Mouse (Mus musculus): Measurements from ENCODE around the gene Ogfod3. TPM values are rescaled to one million over a fixed set of nuclear protein-coding genes. Genes with fewer than 3 reads are reported as not detected.

Gene Ogfod3
- polyA plus RNA-seq, 1 experiment from 2014 or later, result 29.4 TPM

GRCm38 (mm10) chr11:121173203-121173602 is 31.3 kb downstream of the Ogfod3 start:
- Histone ChIP-seq H3K9me3 (replicated peaks; ENCODE audit: control insufficient read depth, low read length) (no peaks in the 10 kb centered on the region), H3K27ac (ENCODE audit: low read length) (no peak overlapping the region), H3K4me1 (ENCODE audit: control insufficient read depth, insufficient read depth, low read length) (no peaks in the 10 kb centered on the region), H3K36me3 (ENCODE audit: control insufficient read depth, insufficient read depth, low read length) (no peaks in the 10 kb centered on the region), H3K4me3 (replicated peaks; ENCODE audit: low read length) (no peak overlapping the region), H3K4me2 (ENCODE audit: low read depth, low read length) (no peak overlapping the region), H3K27me3 (ENCODE audit: control insufficient read depth, insufficient read depth, low read length) (no peaks in the 10 kb centered on the region), H3K9ac (ENCODE audit: low read length) (no peak overlapping the region)
- no peak for ATAC-seq (ENCODE audit: insufficient read depth, low FRiP score)
- 84% methylated on average over 5 of the region's 5 CpGs for WGBS

GRCm38 (mm10) chr11:121163751-121164150 is 40.8 kb downstream of the Ogfod3 start:
- Histone ChIP-seq H3K9ac (ENCODE audit: low read length) (no peak overlapping the region), H3K4me1 (ENCODE audit: control insufficient read depth, insufficient read depth, low read length) (no peaks in the 10 kb centered on the region), H3K4me2 (ENCODE audit: low read depth, low read length) (no peak overlapping the region), H3K27ac (ENCODE audit: low read length) (no peak overlapping the region), H3K9me3 (replicated peaks; ENCODE audit: control insufficient read depth, low read length) (no peaks in the 10 kb centered on the region), H3K36me3 (ENCODE audit: control insufficient read depth, insufficient read depth, low read length) (no peaks in the 10 kb centered on the region), H3K27me3 (ENCODE audit: control insufficient read depth, insufficient read depth, low read length) (no peaks in the 10 kb centered on the region), H3K4me3 (replicated peaks; ENCODE audit: low read length) (no peak overlapping the region)
- ATAC-seq (ENCODE audit: insufficient read depth, low FRiP score), result no peak
- WGBS, result 87% methylated on average over 4 of the region's 4 CpGs

GRCm38 (mm10) chr11:121160636-121161346 is 43.7 kb downstream of the Ogfod3 start:
- 93% methylated on average over 26 of the region's 26 CpGs for WGBS
- H3K9me3 ChIP-seq (replicated peaks; ENCODE audit: control insufficient read depth, low read length), result no peaks in the 10 kb centered on the region
- H3K27ac ChIP-seq (ENCODE audit: low read length), result no peak overlapping the region
- H3K4me3 ChIP-seq (replicated peaks; ENCODE audit: low read length), result no peak overlapping the region
- no peaks in the 10 kb centered on the region for H3K36me3 ChIP-seq (ENCODE audit: control insufficient read depth, insufficient read depth, low read length)
- peaks cover 23% of the 10 kb centered on the region for H3K27me3 ChIP-seq (ENCODE audit: control insufficient read depth, insufficient read depth, low read length)
- no peak overlapping the region for H3K4me2 ChIP-seq (ENCODE audit: low read depth, low read length)
- H3K4me1 ChIP-seq (ENCODE audit: control insufficient read depth, insufficient read depth, low read length), result no peaks in the 10 kb centered on the region
- no peak for ATAC-seq (ENCODE audit: insufficient read depth, low FRiP score)
- no peak overlapping the region for H3K9ac ChIP-seq (ENCODE audit: low read length)

GRCm38 (mm10) chr11:121159971-121160370 is 44.5 kb downstream of the Ogfod3 start, which contains the start of gene Uts2r:
Gene Uts2r (plus strand): TSS chr11:121160271.
- Histone ChIP-seq H3K27ac (ENCODE audit: low read length) (no peak within 1 kb of the TSS), H3K27me3 (ENCODE audit: control insufficient read depth, insufficient read depth, low read length) (peaks cover 31% of the 10 kb centered on the region), H3K9ac (ENCODE audit: low read length) (no peak within 1 kb of the TSS), H3K4me3 (replicated peaks; ENCODE audit: low read length) (no peak within 1 kb of the TSS), H3K36me3 (ENCODE audit: control insufficient read depth, insufficient read depth, low read length) (no peaks in the 10 kb centered on the region), H3K9me3 (replicated peaks; ENCODE audit: control insufficient read depth, low read length) (no peaks in the 10 kb centered on the region), H3K4me1 (ENCODE audit: control insufficient read depth, insufficient read depth, low read length) (no peaks in the 10 kb centered on the region), H3K4me2 (ENCODE audit: low read depth, low read length) (no peak within 1 kb of the TSS)
- WGBS, result 93% methylated on average over 5 of the region's 5 CpGs
- no peak for ATAC-seq (ENCODE audit: insufficient read depth, low FRiP score)

- under 1% methylated on average over 45 of the region's 45 CpGs for WGBS
- Histone ChIP-seq H3K4me1 (ENCODE audit: control insufficient read depth, insufficient read depth, low read length) (no peaks in the 10 kb centered on the region), H3K4me2 (ENCODE audit: low read depth, low read length) (peak overlapping the region; percentile 56), H3K9ac (ENCODE audit: low read length) (peak overlapping the region; percentile 36; the same call in 1 of the 2 replicates), H3K27me3 (ENCODE audit: control insufficient read depth, insufficient read depth, low read length) (peaks cover 33% of the 10 kb centered on the region), H3K27ac (ENCODE audit: low read length) (no peak overlapping the region), H3K9me3 (replicated peaks; ENCODE audit: control insufficient read depth, low read length) (no peaks in the 10 kb centered on the region), H3K4me3 (replicated peaks; ENCODE audit: low read length) (peak overlapping the region; percentile 32), H3K36me3 (ENCODE audit: control insufficient read depth, insufficient read depth, low read length) (no peaks in the 10 kb centered on the region)
- ATAC-seq (ENCODE audit: insufficient read depth, low FRiP score), result no peak
These were observed 48.1 kb downstream of the Ogfod3 start for GRCm38 (mm10) chr11:121156411-121156891.

GRCm38 (mm10) chr11:121154203-121154602 is 50.3 kb downstream of the Ogfod3 start:
- Histone ChIP-seq H3K4me2 (ENCODE audit: low read depth, low read length) (no peak overlapping the region), H3K4me1 (ENCODE audit: control insufficient read depth, insufficient read depth, low read length) (no peaks in the 10 kb centered on the region), H3K9me3 (replicated peaks; ENCODE audit: control insufficient read depth, low read length) (no peaks in the 10 kb centered on the region), H3K36me3 (ENCODE audit: control insufficient read depth, insufficient read depth, low read length) (no peaks in the 10 kb centered on the region), H3K27me3 (ENCODE audit: control insufficient read depth, insufficient read depth, low read length) (peaks cover 33% of the 10 kb centered on the region), H3K4me3 (replicated peaks; ENCODE audit: low read length) (no peak overlapping the region), H3K27ac (ENCODE audit: low read length) (no peak overlapping the region), H3K9ac (ENCODE audit: low read length) (no peak overlapping the region)
- WGBS, result 34% methylated on average over 4 of the region's 4 CpGs
- no peak for ATAC-seq (ENCODE audit: insufficient read depth, low FRiP score)

- Histone ChIP-seq H3K9me3 (replicated peaks; ENCODE audit: control insufficient read depth, low read length) (no peaks in the 10 kb centered on the region), H3K36me3 (ENCODE audit: control insufficient read depth, insufficient read depth, low read length) (no peaks in the 10 kb centered on the region), H3K4me1 (ENCODE audit: control insufficient read depth, insufficient read depth, low read length) (peaks cover 1% of the 10 kb centered on the region; the same call in 1 of the 2 replicates), H3K4me2 (ENCODE audit: low read depth, low read length) (no peak overlapping the region), H3K27ac (ENCODE audit: low read length) (no peak overlapping the region), H3K9ac (ENCODE audit: low read length) (no peak overlapping the region), H3K27me3 (ENCODE audit: control insufficient read depth, insufficient read depth, low read length) (no peaks in the 10 kb centered on the region), H3K4me3 (replicated peaks; ENCODE audit: low read length) (no peak overlapping the region)
- ATAC-seq (ENCODE audit: insufficient read depth, low FRiP score), result no peak
- WGBS, result 76% methylated on average over 3 of the region's 3 CpGs
These were observed 56.3 kb downstream of the Ogfod3 start for GRCm38 (mm10) chr11:121148193-121148592.

GRCm38 (mm10) chr11:121145865-121146264 is 58.6 kb downstream of the Ogfod3 start, which contains the start of gene Tex19.1:
Gene Tex19.1 (plus strand): TSS chr11:121146143.
- WGBS, result 90% methylated on average over 22 of the region's 22 CpGs
- H3K27me3 ChIP-seq (ENCODE audit: control insufficient read depth, insufficient read depth, low read length), result no peaks in the 10 kb centered on the region

GRCm38 (mm10) chr11:121143325-121144015 is 61.0 kb downstream of the Ogfod3 start:
- Histone ChIP-seq H3K36me3 (ENCODE audit: control insufficient read depth, insufficient read depth, low read length) (no peaks in the 10 kb centered on the region), H3K27me3 (ENCODE audit: control insufficient read depth, insufficient read depth, low read length) (no peaks in the 10 kb centered on the region), H3K4me1 (ENCODE audit: control insufficient read depth, insufficient read depth, low read length) (peaks cover 4% of the 10 kb centered on the region; the same call in 1 of the 2 replicates), H3K4me3 (replicated peaks; ENCODE audit: low read length) (no peak overlapping the region), H3K27ac (ENCODE audit: low read length) (no peak overlapping the region; the same call in 1 of the 2 replicates), H3K9ac (ENCODE audit: low read length) (no peak overlapping the region), H3K9me3 (replicated peaks; ENCODE audit: control insufficient read depth, low read length) (no peaks in the 10 kb centered on the region), H3K4me2 (ENCODE audit: low read depth, low read length) (no peak overlapping the region)
- WGBS, result 69% methylated on average over 9 of the region's 9 CpGs
- ATAC-seq (ENCODE audit: insufficient read depth, low FRiP score), result peak; percentile 72; the same call in 1 of the 2 replicates

More at GRCm38 (mm10) chr11:121145865-121146264, 58.6 kb downstream of the Ogfod3 start, which contains the start of gene Tex19.1:
- no peak within 1 kb of the TSS for H3K27ac ChIP-seq (ENCODE audit: low read length)
- H3K4me2 ChIP-seq (ENCODE audit: low read depth, low read length), result no peak within 1 kb of the TSS
- no peak within 1 kb of the TSS for H3K4me3 ChIP-seq (replicated peaks; ENCODE audit: low read length)
- no peak within 1 kb of the TSS for H3K9ac ChIP-seq (ENCODE audit: low read length)
- H3K36me3 ChIP-seq (ENCODE audit: control insufficient read depth, insufficient read depth, low read length), result no peaks in the 10 kb centered on the region
- H3K4me1 ChIP-seq (ENCODE audit: control insufficient read depth, insufficient read depth, low read length), result peaks cover 4% of the 10 kb centered on the region; the same call in 1 of the 2 replicates
- H3K9me3 ChIP-seq (replicated peaks; ENCODE audit: control insufficient read depth, low read length), result no peaks in the 10 kb centered on the region
- no peak for ATAC-seq (ENCODE audit: insufficient read depth, low FRiP score)

Measured in stomach, embryonic 16.5 days (tissue).